Mouse (Mus musculus) megakaryocyte-erythroid progenitor cell, adult 5-6 weeks (primary cell): ENCODE results near the gene Klk1b3. TPM values are rescaled to one million over a fixed set of nuclear protein-coding genes. Genes with fewer than 3 reads are reported as not detected.
"Not testable (repeated sequence)": the region's sequence is repeated elsewhere in the genome, so short reads cannot be mapped to it uniquely, and the experiment has no call there.

ENCODE experiments used
- ATAC-seq: replicated peaks from 2 replicates; pipeline ENCODE4 v1.8.0; 2016; ENCODE audit warnings: mild to moderate bottlenecking, inconsistent platforms; ENCODE audit not compliant: severe bottlenecking, poor library complexity, low FRiP score, low TSS enrichment
- total RNA-seq, 2 experiments: library from RNA; stranded (forward) in 1 of 2; stranded (reverse) in 1 of 2; fragments of 200-1000, 215-1000 nt in 1 of 2; fragments of >200 nt in 1 of 2; fragmentation: Nextera tagmentation in 1 of 2; gene quantifications; 2 replicates each; pipeline ENCODE4 v1.2.3; 2014 to 2017

Klk1b3 gene
- total RNA-seq, 2 experiments from 2014 or later, result not detected

- ATAC-seq, result no peak
Observed at GRCm38 (mm10) chr7:44249248-44249647, 51.3 kb downstream of the Klk1b3 start.

- not testable (repeated sequence) for ATAC-seq
Observed at GRCm38 (mm10) chr7:44250732-44251275, 52.8 kb downstream of the Klk1b3 start.

Other genes with a start within 250 kb of the Klk1b3 start
- not detected in 2 replicates for gene Klk1b8, start 247.5 kb upstream of the Klk1b3 start, total RNA-seq (2014; fragmentation: Nextera tagmentation)
- not detected in 2 replicates for gene Klk1b8, start 247.5 kb upstream of the Klk1b3 start, total RNA-seq (2017)
- not detected in 2 replicates for gene Klk1b1, start 231.4 kb upstream of the Klk1b3 start, total RNA-seq (2014; fragmentation: Nextera tagmentation)
- gene Klk1b1, start 231.4 kb upstream of the Klk1b3 start, total RNA-seq (2017), result not detected in 2 replicates
- gene Klk1b9, start 222.1 kb upstream of the Klk1b3 start, total RNA-seq (2014; fragmentation: Nextera tagmentation), result not detected in 2 replicates
- not detected in 2 replicates for gene Klk1b9, start 222.1 kb upstream of the Klk1b3 start, total RNA-seq (2017)
- gene Klk1b11, start 202.3 kb upstream of the Klk1b3 start, total RNA-seq (2014; fragmentation: Nextera tagmentation), result not detected in 2 replicates
- gene Klk1b11, start 202.3 kb upstream of the Klk1b3 start, total RNA-seq (2017), result not detected in 2 replicates
- gene Klk1b26, start 186.0 kb upstream of the Klk1b3 start, total RNA-seq (2014; fragmentation: Nextera tagmentation), result not detected in 2 replicates
- not detected in 2 replicates for gene Klk1b26, start 186.0 kb upstream of the Klk1b3 start, total RNA-seq (2017)
- not detected in 2 replicates for gene Klk1b27, start 145.9 kb upstream of the Klk1b3 start, total RNA-seq (2014; fragmentation: Nextera tagmentation)
- not detected in 2 replicates for gene Klk1b27, start 145.9 kb upstream of the Klk1b3 start, total RNA-seq (2017)
- gene Klk1b21, start 95.9 kb upstream of the Klk1b3 start, total RNA-seq (2014; fragmentation: Nextera tagmentation), result not detected in 2 replicates
- gene Klk1b21, start 95.9 kb upstream of the Klk1b3 start, total RNA-seq (2017), result not detected in 2 replicates
- gene Klk1b22, start 85.5 kb upstream of the Klk1b3 start, total RNA-seq (2014; fragmentation: Nextera tagmentation), result not detected in 2 replicates
- not detected in 2 replicates for gene Klk1b22, start 85.5 kb upstream of the Klk1b3 start, total RNA-seq (2017)
- not detected in 2 replicates for gene Klk1b16, start 61.4 kb upstream of the Klk1b3 start, total RNA-seq (2014; fragmentation: Nextera tagmentation)
- not detected in 2 replicates for gene Klk1b16, start 61.4 kb upstream of the Klk1b3 start, total RNA-seq (2017)
- gene Klk1b24, start 10.0 kb upstream of the Klk1b3 start, total RNA-seq (2014; fragmentation: Nextera tagmentation), result not detected in 2 replicates
- not detected in 2 replicates for gene Klk1b24, start 10.0 kb upstream of the Klk1b3 start, total RNA-seq (2017)
- gene Klk1b4, start 9.2 kb downstream of the Klk1b3 start, total RNA-seq (2014; fragmentation: Nextera tagmentation), result not detected in 2 replicates
- gene Klk1b4, start 9.2 kb downstream of the Klk1b3 start, total RNA-seq (2017), result not detected in 2 replicates
- gene Klk1b5, start 17.8 kb downstream of the Klk1b3 start, total RNA-seq (2014; fragmentation: Nextera tagmentation), result not detected in 2 replicates
- gene Klk1b5, start 17.8 kb downstream of the Klk1b3 start, total RNA-seq (2017), result not detected in 2 replicates
- gene Klk1, start 27.2 kb downstream of the Klk1b3 start, total RNA-seq (2014; fragmentation: Nextera tagmentation), result not detected in 2 replicates
- gene Klk1, start 27.2 kb downstream of the Klk1b3 start, total RNA-seq (2017), result not detected in 2 replicates
- not detected in 2 replicates for gene Gm36864, start 38.0 kb downstream of the Klk1b3 start, total RNA-seq (2014; fragmentation: Nextera tagmentation)
- gene Gm36864, start 38.0 kb downstream of the Klk1b3 start, total RNA-seq (2017), result not detected in 2 replicates
- gene 1700028J19Rik, start 48.5 kb downstream of the Klk1b3 start, total RNA-seq (2014; fragmentation: Nextera tagmentation), result 1.2 TPM in 1 of 2 replicates, not detected in the other
- 0.46 TPM in 1 of 2 replicates, not detected in the other for gene 1700028J19Rik, start 48.5 kb downstream of the Klk1b3 start, total RNA-seq (2017)
- 93.5 and 176 TPM in 2 replicates for gene 2410002F23Rik, start 48.5 kb downstream of the Klk1b3 start, total RNA-seq (2014; fragmentation: Nextera tagmentation)
- gene 2410002F23Rik, start 48.5 kb downstream of the Klk1b3 start, total RNA-seq (2017), result 77.1 and 113 TPM in 2 replicates
- not detected in 2 replicates for gene Acp4, start 59.2 kb downstream of the Klk1b3 start, total RNA-seq (2014; fragmentation: Nextera tagmentation)
- not detected in 2 replicates for gene Acp4, start 59.2 kb downstream of the Klk1b3 start, total RNA-seq (2017)
- gene Gm15517, start 63.3 kb downstream of the Klk1b3 start, total RNA-seq (2014; fragmentation: Nextera tagmentation), result not detected in 2 replicates
- gene Gm15517, start 63.3 kb downstream of the Klk1b3 start, total RNA-seq (2017), result not detected in 2 replicates
- gene Clec11a, start 108.7 kb downstream of the Klk1b3 start, total RNA-seq (2014; fragmentation: Nextera tagmentation), result 0.74 and 0.77 TPM in 2 replicates
- gene Clec11a, start 108.7 kb downstream of the Klk1b3 start, total RNA-seq (2017), result 1.7 and 4.3 TPM in 2 replicates
- gene Shank1, start 112.1 kb downstream of the Klk1b3 start, total RNA-seq (2014; fragmentation: Nextera tagmentation), result 0.22 and 1.3 TPM in 2 replicates
- gene Shank1, start 112.1 kb downstream of the Klk1b3 start, total RNA-seq (2017), result 0.27 TPM in 1 of 2 replicates, not detected in the other
- gene Syt3, start 185.9 kb downstream of the Klk1b3 start, total RNA-seq (2014; fragmentation: Nextera tagmentation), result not detected in 2 replicates
- gene Syt3, start 185.9 kb downstream of the Klk1b3 start, total RNA-seq (2017), result 0.61 TPM in 1 of 2 replicates, not detected in the other
- gene 1700008O03Rik, start 187.6 kb downstream of the Klk1b3 start, total RNA-seq (2014; fragmentation: Nextera tagmentation), result not detected in 2 replicates
- 0.65 TPM in 1 of 2 replicates, not detected in the other for gene 1700008O03Rik, start 187.6 kb downstream of the Klk1b3 start, total RNA-seq (2017)
- not detected in 2 replicates for gene Lrrc4b, start 230.8 kb downstream of the Klk1b3 start, total RNA-seq (2014; fragmentation: Nextera tagmentation)
- gene Lrrc4b, start 230.8 kb downstream of the Klk1b3 start, total RNA-seq (2017), result not detected in 2 replicates